Mouse (Mus musculus): ENCODE data around the gene Coa5. TPM values are rescaled to one million over a fixed set of nuclear protein-coding genes. Genes with fewer than 3 reads are reported as not detected.

Gene Coa5
- polyA plus RNA-seq, 1 experiment, result 30.4 TPM

GRCm38 (mm10) chr1:37451270-37451669, 21.4 kb upstream of the Coa5 start:
- no peak for TF ChIP-seq GATA1 (IDR thresholded peaks at IDR 0.05; ENCODE audit: low read length)

- TF ChIP-seq GATA1 (IDR thresholded peaks at IDR 0.05; ENCODE audit: low read length), result no peak
These were observed 18.6 kb upstream of the Coa5 start for GRCm38 (mm10) chr1:37448361-37449095.

GRCm38 (mm10) chr1:37442848-37443835, 13.2 kb upstream of the Coa5 start:
- TF ChIP-seq GATA1 (IDR thresholded peaks at IDR 0.05; ENCODE audit: low read length), result no peak

GRCm38 (mm10) chr1:37436419-37436818, 6.5 kb upstream of the Coa5 start:
- TF ChIP-seq GATA1 (IDR thresholded peaks at IDR 0.05; ENCODE audit: low read length), result no peak

GRCm38 (mm10) chr1:37430297-37430840, 466 bp upstream of the Coa5 start:
- no peak for TF ChIP-seq GATA1 (IDR thresholded peaks at IDR 0.05; ENCODE audit: low read length)

GRCm38 (mm10) chr1:37428911-37429310, 992 bp downstream of the Coa5 start:
- no peak for TF ChIP-seq GATA1 (IDR thresholded peaks at IDR 0.05; ENCODE audit: low read length)

- TF ChIP-seq GATA1 (IDR thresholded peaks at IDR 0.05; ENCODE audit: low read length), result no peak
These were observed 2.6 kb downstream of the Coa5 start for GRCm38 (mm10) chr1:37427144-37427875.

GRCm38 (mm10) chr1:37419420-37419819, 10.5 kb downstream of the Coa5 start:
- no peak for TF ChIP-seq GATA1 (IDR thresholded peaks at IDR 0.05; ENCODE audit: low read length)

GRCm38 (mm10) chr1:37415394-37415793, 14.5 kb downstream of the Coa5 start:
- TF ChIP-seq GATA1 (IDR thresholded peaks at IDR 0.05; ENCODE audit: low read length), result no peak

GRCm38 (mm10) chr1:37409647-37410046, 20.3 kb downstream of the Coa5 start:
- TF ChIP-seq GATA1 (IDR thresholded peaks at IDR 0.05; ENCODE audit: low read length), result no peak

GRCm38 (mm10) chr1:37408678-37409077, 21.2 kb downstream of the Coa5 start:
- no peak for TF ChIP-seq GATA1 (IDR thresholded peaks at IDR 0.05; ENCODE audit: low read length)

- TF ChIP-seq GATA1 (IDR thresholded peaks at IDR 0.05; ENCODE audit: low read length), result no peak
These were observed 21.8 kb downstream of the Coa5 start for GRCm38 (mm10) chr1:37408059-37408458.

GRCm38 (mm10) chr1:37407228-37407627, 22.7 kb downstream of the Coa5 start:
- no peak for TF ChIP-seq GATA1 (IDR thresholded peaks at IDR 0.05; ENCODE audit: low read length)

- no peak for TF ChIP-seq GATA1 (IDR thresholded peaks at IDR 0.05; ENCODE audit: low read length)
These were observed 24.8 kb downstream of the Coa5 start for GRCm38 (mm10) chr1:37405137-37405536.

- no peak for TF ChIP-seq GATA1 (IDR thresholded peaks at IDR 0.05; ENCODE audit: low read length)
These were observed 28.2 kb downstream of the Coa5 start for GRCm38 (mm10) chr1:37401687-37402086.
